Mouse (Mus musculus) hindbrain, postnatal 0 days (tissue): ENCODE measurements at regions not wholly inside any gene's neighbourhood (a gene's known extent, or its start where the extent isn't known, plus 50 kb on each side); places are given as distances from the start of the nearest gene placed in this dataset.
A peak's percentile ranks its signal among the peaks of the same experiment; 100 is the strongest.

Source experiments
- ATAC-seq: fragments of 200-750 bp; cut with Nextera tagmentation; 2 replicates; pipeline ENCODE4 v1.8.0; 2017; ENCODE audit warnings: mild to moderate bottlenecking, moderate TSS enrichment, moderate library complexity
- DNase-seq: peaks from one replicate; pipeline ENCODE4 v3.0.0-alpha.2; 2015; ENCODE audit warnings: low spot score
- H3K27ac ChIP-seq: fragments of 300-500 bp; sonication (generic); 2 replicates; pipeline ENCODE4 v1.5.1; 2014; ENCODE audit warnings: mild to moderate bottlenecking
- H3K27me3 ChIP-seq: fragments of 300-500 bp; sonication (generic); 2 replicates; pipeline ENCODE4 v1.6.1; 2014; ENCODE audit warnings: low read length, mixed read lengths; ENCODE audit not compliant: insufficient read depth
- H3K36me3 ChIP-seq: fragments of 300-500 bp; sonication (generic); 2 replicates; pipeline ENCODE4 v1.6.1; 2014; ENCODE audit warnings: low read length, mixed read lengths; ENCODE audit not compliant: insufficient read depth
- H3K4me1 ChIP-seq: fragments of 300-500 bp; sonication (generic); 2 replicates; pipeline ENCODE4 v1.6.1; 2014; ENCODE audit warnings: antibody characterized with exemption, low read length, mixed read lengths; ENCODE audit not compliant: insufficient read depth
- H3K4me2 ChIP-seq: fragments of 300-500 bp; sonication (generic); 2 replicates; pipeline ENCODE4 v1.6.1; 2014; ENCODE audit warnings: low read depth, mild to moderate bottlenecking, low read length, moderate library complexity, mixed read lengths
- H3K4me3 ChIP-seq: fragments of 300-500 bp; sonication (generic); 2 replicates; pipeline ENCODE4 v1.5.1; 2014; ENCODE audit warnings: low read length
- H3K9ac ChIP-seq: fragments of 300-500 bp; sonication (generic); replicated peaks from 2 replicates; pipeline ENCODE4 v1.6.1; 2014; ENCODE audit warnings: mild to moderate bottlenecking, low read length, moderate library complexity, mixed read lengths
- H3K9me3 ChIP-seq: fragments of 300-500 bp; sonication (generic); 2 replicates; pipeline ENCODE4 v1.6.1; 2016; ENCODE audit warnings: low read length, mixed read lengths
- CTCF ChIP-seq: IDR thresholded peaks from 2 replicates; pipeline ENCODE4 v1.5.1; 2016; ENCODE audit warnings: antibody characterized with exemption, control low read depth, low read depth
- WGBS: fragments of 180-500 bp; shearing (Covaris S2); extraction: QIAGEN DNeasy Blood & Tissue Kit; methylation state at CpG from one replicate; pipeline ENCODE4 v1.1.7; 2014; 5-methylcytosine and 5-hydroxymethylcytosine counted together

DNA sequence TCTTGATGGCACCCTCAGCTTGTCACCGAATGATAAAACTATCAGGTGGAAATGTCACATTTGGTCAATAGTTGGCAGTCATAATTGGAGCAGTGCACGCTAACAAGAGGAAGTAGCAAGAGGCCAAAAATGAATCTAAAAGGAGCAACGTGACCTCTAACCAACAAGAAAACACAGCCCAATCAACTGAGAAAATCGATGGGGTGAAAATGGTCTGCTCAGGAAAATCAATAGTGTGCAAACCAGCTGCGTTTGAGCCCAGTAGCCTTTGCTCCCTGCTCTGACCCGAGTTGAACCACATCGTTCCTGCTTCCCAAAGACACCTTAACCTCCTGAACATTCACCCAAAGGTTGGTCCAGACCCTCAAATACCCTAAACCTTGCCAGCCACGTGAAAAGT, 207.3 kb upstream of the Gm6657 start:
- Histone ChIP-seq H3K9ac (no peak overlapping the region), H3K36me3 (no peaks in the 10 kb centered on the region), H3K9me3 (no peaks in the 10 kb centered on the region), H3K27ac (no peak overlapping the region), H3K27me3 (no peaks in the 10 kb centered on the region), H3K4me3 (no peak overlapping the region), H3K4me1 (no peaks in the 10 kb centered on the region), H3K4me2 (no peak overlapping the region)
- ATAC-seq (no peak), DNase-seq (no peak)
- no peak for TF ChIP-seq CTCF
- 80% methylated on average over 8 of the region's 8 CpGs for WGBS

DNA sequence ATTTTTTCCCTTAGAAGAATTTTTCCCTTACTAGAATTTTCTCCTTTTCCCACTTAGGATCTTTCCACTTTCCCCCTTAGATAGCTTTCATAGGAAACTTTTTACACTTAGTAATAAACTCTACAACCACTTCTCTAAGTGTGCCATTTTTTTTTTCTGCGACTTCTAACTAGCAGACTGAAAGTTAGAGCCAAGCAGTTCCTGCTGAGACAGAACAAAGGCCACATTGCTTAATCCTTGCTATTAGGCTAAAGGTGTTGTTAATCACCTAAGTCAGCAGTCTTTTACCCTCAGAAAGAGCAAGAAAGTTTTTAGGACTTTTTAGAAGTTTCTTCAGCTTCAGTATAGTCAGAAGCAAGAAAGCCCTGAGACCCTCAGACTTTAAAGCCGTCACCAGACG, 204.3 kb upstream of the Gm6657 start:
- no peak for DNase-seq
- no peak for ATAC-seq

DNA sequence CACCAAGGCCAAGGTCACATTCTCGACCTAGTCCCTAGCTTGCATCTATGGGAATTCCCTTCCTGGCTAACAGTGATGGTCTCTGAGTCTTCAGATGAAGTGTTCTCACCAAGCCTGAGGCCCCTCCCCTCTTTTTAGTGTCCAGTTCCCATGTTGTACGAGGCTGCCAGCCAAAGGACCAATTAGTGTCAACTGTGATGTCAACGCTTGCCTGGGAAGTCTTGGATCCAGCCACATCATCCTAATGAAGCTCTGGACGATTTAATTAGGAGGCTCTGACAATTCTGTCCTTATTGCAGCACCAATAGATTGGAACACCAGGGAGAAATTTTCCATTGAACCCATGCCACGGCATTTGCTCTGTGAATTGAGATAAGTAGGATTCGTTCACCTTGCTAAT, 202.4 kb upstream of the Gm6657 start:
- Histone ChIP-seq H3K4me1 (no peaks in the 10 kb centered on the region), H3K9ac (no peak overlapping the region), H3K36me3 (no peaks in the 10 kb centered on the region), H3K27me3 (no peaks in the 10 kb centered on the region), H3K27ac (no peak overlapping the region), H3K9me3 (no peaks in the 10 kb centered on the region), H3K4me3 (no peak overlapping the region), H3K4me2 (no peak overlapping the region)
- WGBS, result 39% methylated on average over 6 of the region's 6 CpGs
- DNase-seq (peak; percentile 57), ATAC-seq (no peak)
- no peak for TF ChIP-seq CTCF

More for the DNA sequence above, 204.3 kb upstream of the Gm6657 start:
- 43% methylated on average over 3 of the region's 3 CpGs for WGBS
- Histone ChIP-seq H3K9me3 (no peaks in the 10 kb centered on the region), H3K4me1 (no peaks in the 10 kb centered on the region), H3K9ac (no peak overlapping the region), H3K27ac (no peak overlapping the region), H3K4me2 (no peak overlapping the region), H3K27me3 (no peaks in the 10 kb centered on the region), H3K36me3 (no peaks in the 10 kb centered on the region), H3K4me3 (no peak overlapping the region)
- no peak for TF ChIP-seq CTCF

DNA sequence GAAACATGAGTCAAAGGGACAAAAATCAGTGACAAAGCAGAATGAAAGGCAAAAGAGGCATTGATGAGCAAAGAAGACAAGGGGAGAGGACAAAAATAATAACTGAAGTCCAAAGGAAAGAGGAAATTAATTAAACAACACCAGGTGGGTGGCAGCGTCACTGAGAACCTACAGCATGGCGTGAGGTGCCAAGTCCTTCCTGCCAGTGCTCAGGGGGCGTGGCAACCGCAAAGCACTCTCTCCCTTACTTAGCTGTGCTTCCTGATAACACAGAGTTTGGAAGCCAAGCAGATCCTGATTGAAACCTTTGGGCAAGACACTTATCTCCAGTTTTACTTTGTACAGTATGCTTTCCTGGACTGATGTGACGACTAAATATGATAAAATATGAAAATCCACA, 199.9 kb upstream of the Gm6657 start:
- Histone ChIP-seq H3K9ac (no peak overlapping the region), H3K27me3 (no peaks in the 10 kb centered on the region), H3K36me3 (no peaks in the 10 kb centered on the region), H3K4me1 (no peaks in the 10 kb centered on the region), H3K4me3 (no peak overlapping the region), H3K9me3 (no peaks in the 10 kb centered on the region), H3K27ac (no peak overlapping the region), H3K4me2 (no peak overlapping the region)
- ATAC-seq (no peak), DNase-seq (no peak)
- TF ChIP-seq CTCF, result no peak
- 84% methylated on average over 5 of the region's 5 CpGs for whole genome bisulfite sequencing

DNA sequence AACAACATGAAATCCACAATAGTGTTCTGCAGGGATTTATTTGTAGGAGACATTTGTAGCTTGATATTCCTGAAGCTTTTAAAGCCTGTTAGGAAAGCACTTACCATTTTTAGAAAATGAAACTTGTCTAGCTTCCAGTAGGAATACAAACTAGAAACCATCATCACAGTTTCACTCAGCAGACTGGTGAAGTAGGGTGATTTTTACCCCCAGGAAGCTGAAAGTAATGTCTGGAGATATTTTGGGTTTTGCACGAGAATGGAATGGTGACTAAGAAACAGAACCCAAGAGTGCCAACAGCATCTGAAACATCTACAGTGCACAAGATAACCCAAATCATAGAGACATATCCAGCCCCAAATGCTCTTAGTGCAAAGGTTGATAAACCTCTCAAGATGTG, 196.1 kb upstream of the Gm6657 start:
- DNase-seq (no peak), ATAC-seq (no peak)
- Histone ChIP-seq H3K4me1 (no peaks in the 10 kb centered on the region), H3K27me3 (no peaks in the 10 kb centered on the region), H3K4me2 (no peak overlapping the region), H3K9me3 (no peaks in the 10 kb centered on the region), H3K4me3 (no peak overlapping the region), H3K36me3 (no peaks in the 10 kb centered on the region), H3K9ac (no peak overlapping the region), H3K27ac (no peak overlapping the region)
- WGBS, result 93% methylated on average over 1 of the region's 1 CpGs
- no peak for TF ChIP-seq CTCF

DNA sequence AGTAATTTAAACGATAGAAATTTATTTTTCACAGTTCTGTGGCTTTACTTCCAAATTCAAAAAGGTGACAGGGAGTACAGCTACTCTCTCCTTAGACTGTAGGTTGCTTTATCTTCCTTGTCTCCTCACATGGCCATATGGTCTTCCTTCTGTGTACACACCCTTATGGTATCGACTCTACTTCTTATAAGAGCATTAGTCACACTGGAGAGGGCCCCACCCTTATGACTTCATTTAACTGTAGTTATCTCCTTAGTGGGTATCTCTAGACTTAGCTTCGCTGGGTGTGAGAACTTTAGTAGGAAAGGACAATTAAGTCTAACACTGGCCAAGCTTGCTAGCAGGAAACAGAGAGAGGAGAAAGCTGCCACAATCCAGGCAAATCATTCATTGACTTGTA, 193.6 kb upstream of the Gm6657 start:
- Histone ChIP-seq H3K27ac (no peak overlapping the region), H3K4me3 (no peak overlapping the region), H3K27me3 (no peaks in the 10 kb centered on the region), H3K9me3 (no peaks in the 10 kb centered on the region), H3K9ac (no peak overlapping the region), H3K4me2 (no peak overlapping the region), H3K36me3 (no peaks in the 10 kb centered on the region), H3K4me1 (no peaks in the 10 kb centered on the region)
- ATAC-seq, result no peak
- no peak for TF ChIP-seq CTCF
- no peak for DNase-seq
- 80% methylated on average over 3 of the region's 3 CpGs for WGBS

DNA sequence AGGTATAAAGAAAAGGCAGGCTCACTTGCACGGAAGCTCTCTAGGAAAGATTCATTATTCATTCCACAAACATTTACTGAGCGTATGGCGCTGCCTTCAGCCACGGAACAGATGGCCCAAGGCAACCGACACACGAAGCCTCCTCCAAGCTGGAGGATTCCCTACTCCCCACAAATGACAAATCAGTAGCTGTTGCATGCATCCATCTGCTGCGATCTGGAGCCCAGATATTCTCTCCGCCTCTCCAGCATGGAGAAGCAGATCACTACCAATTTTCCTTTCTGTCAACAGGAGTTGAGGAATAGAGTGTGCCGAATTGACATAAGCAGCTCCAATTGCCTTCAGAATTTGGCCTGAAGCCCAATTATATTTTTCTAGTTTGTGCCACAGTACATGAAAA, 192.2 kb upstream of the Gm6657 start:
- DNase-seq, result peak; percentile 66
- Histone ChIP-seq H3K36me3 (no peaks in the 10 kb centered on the region), H3K27me3 (no peaks in the 10 kb centered on the region), H3K4me1 (no peaks in the 10 kb centered on the region), H3K4me2 (no peak overlapping the region), H3K27ac (no peak overlapping the region), H3K4me3 (no peak overlapping the region), H3K9me3 (no peaks in the 10 kb centered on the region), H3K9ac (no peak overlapping the region)
- no peak for ATAC-seq
- 54% methylated on average over 9 of the region's 9 CpGs for WGBS
- no peak for TF ChIP-seq CTCF
